Mouse (Mus musculus) cortical plate, adult 2 months (tissue): ENCODE data around the gene Gm572.

ENCODE experiments used
- CTCF ChIP-seq: fragments of 200-500 bp; IDR thresholded peaks from 2 replicates; pipeline ENCODE4 v1.5.1; 2011; ENCODE audit warnings: mild to moderate bottlenecking, control low read depth, low read length; ENCODE audit not compliant: insufficient read depth; ENCODE audit errors: extremely low read depth
- POLR2A ChIP-seq: fragments of 200-500 bp; IDR thresholded peaks from 2 replicates; pipeline ENCODE4 v1.6.1; 2011; ENCODE audit warnings: mild to moderate bottlenecking, low read length, control low read depth; ENCODE audit not compliant: insufficient read depth; ENCODE audit errors: extremely low read depth

- TF ChIP-seq POLR2A (no peak), CTCF (peak; percentile 66)
Observed at GRCm38 (mm10) chr4:148681429-148681828, 38.3 kb downstream of the Gm572 start.
